Mouse (Mus musculus): ENCODE measurements around the gene Nkx2-3. TPM values are rescaled to one million over a fixed set of nuclear protein-coding genes. Genes with fewer than 3 reads are reported as not detected.
A peak's percentile ranks its signal among the peaks of the same experiment; 100 is the strongest.

The Nkx2-3 gene
- polyA plus RNA-seq, 1 experiment = not detected

DNA sequence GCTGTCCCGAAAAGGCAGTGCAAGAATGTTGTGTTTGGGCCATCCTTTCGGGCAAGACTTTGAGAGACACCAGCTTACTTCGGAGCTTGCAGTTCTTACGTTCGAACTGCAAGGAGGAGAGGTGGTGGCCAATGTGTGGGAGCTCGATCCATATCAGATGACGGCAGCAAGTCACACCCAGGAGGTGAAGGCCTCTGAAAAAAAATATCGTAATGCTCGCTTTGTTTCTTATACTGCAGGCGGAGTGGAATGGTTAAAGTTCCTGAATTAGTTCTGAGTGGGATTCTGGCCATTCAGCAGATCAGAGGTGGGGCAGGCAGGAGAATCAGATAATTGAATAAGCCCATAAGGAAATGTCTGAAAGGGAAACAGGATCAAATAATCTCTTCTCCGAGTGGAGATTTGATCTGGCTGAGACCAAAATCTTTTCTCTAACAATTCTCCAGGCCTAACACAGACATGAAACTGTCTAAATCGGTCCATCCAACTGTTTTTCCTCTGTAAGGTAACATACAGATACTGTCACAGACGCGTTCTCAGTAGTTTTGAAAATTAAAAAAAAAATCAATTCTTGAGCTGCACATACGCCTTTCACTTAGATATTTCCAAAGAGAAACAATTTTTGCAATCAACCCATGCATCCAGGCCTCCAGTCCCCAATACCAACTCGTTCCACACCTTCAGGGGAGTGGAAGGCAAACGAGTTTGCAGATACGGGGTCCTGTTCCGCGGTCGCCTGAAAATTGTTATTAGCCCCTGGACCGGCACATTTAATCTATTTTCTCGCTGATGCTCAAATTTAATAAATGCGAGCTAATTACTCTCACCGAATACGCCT lies 1.4 kb downstream of the Nkx2-3 start:
- H3K27ac ChIP-seq (ENCODE audit: control insufficient read depth, insufficient read depth, low read length) = no peak overlapping the region
- H3K27me3 ChIP-seq (ENCODE audit: control insufficient read depth, insufficient read depth, low read length) = peaks cover 69% of the 10 kb centered on the region; the same call in 1 of the 2 replicates
- TF ChIP-seq POLR2A (IDR thresholded peaks at IDR 0.05; ENCODE audit: control insufficient read depth, extremely low read depth, insufficient read depth, low read length, poor library complexity) (no peak), CTCF (IDR thresholded peaks at IDR 0.05; ENCODE audit: borderline replicate concordance, control insufficient read depth, extremely low read depth, insufficient read depth, low read length, poor library complexity) (no peak)
- WGBS = 11% methylated on average over 26 of the region's 26 CpGs
- no peaks in the 10 kb centered on the region for H3K36me3 ChIP-seq (ENCODE audit: control insufficient read depth, insufficient read depth, low read length)
- peaks cover 12% of the 10 kb centered on the region; the same call in 1 of the 2 replicates for H3K4me1 ChIP-seq (replicated peaks; ENCODE audit: control insufficient read depth, insufficient read depth, low read length)
- no peak for DNase-seq
- H3K4me3 ChIP-seq (ENCODE audit: control insufficient read depth, insufficient read depth, low read length) = no peak overlapping the region

DNA sequence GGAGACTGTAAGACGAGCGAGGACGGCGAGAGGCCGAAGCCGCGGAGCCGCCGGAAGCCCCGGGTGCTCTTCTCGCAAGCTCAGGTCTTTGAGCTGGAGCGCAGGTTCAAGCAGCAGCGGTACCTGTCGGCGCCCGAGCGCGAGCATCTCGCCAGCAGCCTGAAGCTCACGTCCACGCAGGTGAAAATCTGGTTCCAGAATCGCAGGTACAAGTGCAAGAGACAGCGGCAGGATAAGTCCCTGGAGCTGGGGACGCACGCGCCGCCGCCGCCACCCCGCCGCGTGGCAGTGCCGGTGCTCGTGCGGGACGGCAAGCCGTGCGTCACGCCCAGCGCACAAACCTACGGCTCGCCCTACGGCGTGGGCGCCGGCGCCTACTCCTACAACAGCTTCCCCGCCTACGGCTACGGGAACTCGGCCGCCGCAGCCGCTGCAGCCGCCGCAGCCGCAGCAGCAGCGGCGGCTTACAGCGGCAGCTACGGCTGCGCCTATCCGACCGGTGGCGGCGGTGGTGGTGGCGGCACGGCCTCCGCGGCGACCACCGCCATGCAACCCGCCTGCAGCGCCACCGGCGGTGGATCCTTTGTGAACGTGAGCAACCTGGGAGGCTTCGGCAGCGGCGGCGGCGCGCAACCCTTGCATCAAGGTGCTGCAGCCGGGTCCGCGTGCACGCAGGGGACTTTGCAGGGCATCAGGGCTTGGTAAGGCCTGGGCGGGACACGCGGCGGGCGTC lies 2.4 kb downstream of the Nkx2-3 start:
- no peaks in the 10 kb centered on the region for H3K36me3 ChIP-seq (ENCODE audit: control insufficient read depth, insufficient read depth, low read length)
- peaks cover 69% of the 10 kb centered on the region; the same call in 1 of the 2 replicates for H3K27me3 ChIP-seq (ENCODE audit: control insufficient read depth, insufficient read depth, low read length)
- H3K27ac ChIP-seq (ENCODE audit: control insufficient read depth, insufficient read depth, low read length) = no peak overlapping the region
- H3K4me3 ChIP-seq (ENCODE audit: control insufficient read depth, insufficient read depth, low read length) = 0 out of 2 replicates have a peak overlapping the region, but pooled peaks have one; percentile 9
- H3K4me1 ChIP-seq (replicated peaks; ENCODE audit: control insufficient read depth, insufficient read depth, low read length) = peaks cover 12% of the 10 kb centered on the region; the same call in 1 of the 2 replicates
- peak; percentile 15 for DNase-seq
- TF ChIP-seq POLR2A (IDR thresholded peaks at IDR 0.05; ENCODE audit: control insufficient read depth, extremely low read depth, insufficient read depth, low read length, poor library complexity) (no peak), CTCF (IDR thresholded peaks at IDR 0.05; ENCODE audit: borderline replicate concordance, control insufficient read depth, extremely low read depth, insufficient read depth, low read length, poor library complexity) (no peak)
- WGBS = 1% methylated on average over 92 of the region's 92 CpGs

DNA sequence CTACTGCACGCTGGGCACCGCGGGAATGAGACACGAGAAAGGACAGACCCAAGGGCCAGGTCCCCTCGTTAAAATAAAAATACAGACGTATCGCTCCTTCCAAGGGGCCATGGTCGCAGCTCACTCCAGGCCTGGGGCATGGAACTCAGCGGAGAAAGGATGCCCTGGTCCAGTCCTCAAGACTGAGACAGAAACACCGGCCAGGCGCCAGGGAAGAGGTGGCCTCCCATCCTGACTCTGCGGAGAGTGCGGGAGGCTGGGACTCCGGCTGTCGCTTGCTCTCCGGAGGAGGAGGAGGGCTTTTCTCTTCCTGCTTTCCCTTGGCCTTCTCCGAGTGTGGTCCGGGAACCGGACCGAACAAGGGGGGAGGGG lies 2.9 kb downstream of the Nkx2-3 start:
- Histone ChIP-seq H3K36me3 (ENCODE audit: control insufficient read depth, insufficient read depth, low read length) (no peaks in the 10 kb centered on the region), H3K27ac (ENCODE audit: control insufficient read depth, insufficient read depth, low read length) (no peak overlapping the region), H3K27me3 (ENCODE audit: control insufficient read depth, insufficient read depth, low read length) (peaks cover 65% of the 10 kb centered on the region; the same call in 1 of the 2 replicates), H3K4me3 (ENCODE audit: control insufficient read depth, insufficient read depth, low read length) (no peak overlapping the region), H3K4me1 (replicated peaks; ENCODE audit: control insufficient read depth, insufficient read depth, low read length) (peaks cover 12% of the 10 kb centered on the region; the same call in 1 of the 2 replicates)
- WGBS = 6% methylated on average over 20 of the region's 20 CpGs
- TF ChIP-seq CTCF (IDR thresholded peaks at IDR 0.05; ENCODE audit: borderline replicate concordance, control insufficient read depth, extremely low read depth, insufficient read depth, low read length, poor library complexity) (no peak), POLR2A (IDR thresholded peaks at IDR 0.05; ENCODE audit: control insufficient read depth, extremely low read depth, insufficient read depth, low read length, poor library complexity) (no peak)
- DNase-seq = no peak

DNA sequence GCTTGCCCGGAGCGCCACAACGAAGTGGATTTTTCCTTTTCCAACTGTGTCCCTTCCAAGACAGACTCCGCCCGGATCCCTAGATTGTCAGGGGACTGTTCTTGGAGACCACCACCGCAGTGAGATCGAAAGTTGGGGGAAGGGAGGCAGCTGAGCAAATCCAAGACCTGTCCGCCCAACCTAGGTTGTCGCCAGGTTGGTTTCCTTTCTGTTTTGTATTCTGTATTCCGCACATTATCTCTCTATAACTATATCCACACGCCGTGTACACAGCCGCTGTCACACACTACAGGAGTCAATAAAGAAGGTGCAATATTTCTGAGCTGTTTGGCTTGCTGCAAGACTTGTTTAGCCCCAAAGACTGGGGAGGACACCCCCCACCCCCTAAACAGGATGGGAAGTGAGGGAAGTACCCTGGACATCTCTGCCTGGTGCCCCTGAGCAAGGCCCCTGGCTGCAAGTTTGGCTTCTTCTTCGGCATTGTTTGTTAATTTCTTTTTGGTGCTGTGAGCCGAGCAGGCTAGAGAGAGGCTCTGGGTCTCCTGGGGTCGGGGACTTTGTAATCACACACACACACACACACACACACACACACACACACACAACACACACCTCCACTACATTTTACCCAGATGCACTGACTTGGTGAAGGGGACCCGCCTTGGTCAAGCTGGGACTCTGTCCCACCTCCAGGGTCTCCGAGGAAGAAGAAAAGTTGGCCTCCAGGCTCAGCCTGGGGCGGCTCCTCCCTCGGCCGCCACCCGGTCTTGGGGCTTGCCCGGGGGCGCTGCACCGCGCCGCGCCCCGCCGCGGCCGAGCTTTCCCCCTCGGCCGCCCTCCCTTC lies 3.7 kb downstream of the Nkx2-3 start:
- Histone ChIP-seq H3K4me1 (replicated peaks; ENCODE audit: control insufficient read depth, insufficient read depth, low read length) (peaks cover 8% of the 10 kb centered on the region; the same call in 1 of the 2 replicates), H3K36me3 (ENCODE audit: control insufficient read depth, insufficient read depth, low read length) (no peaks in the 10 kb centered on the region), H3K4me3 (ENCODE audit: control insufficient read depth, insufficient read depth, low read length) (no peak overlapping the region), H3K27ac (ENCODE audit: control insufficient read depth, insufficient read depth, low read length) (no peak overlapping the region), H3K27me3 (ENCODE audit: control insufficient read depth, insufficient read depth, low read length) (peaks cover 61% of the 10 kb centered on the region; the same call in 1 of the 2 replicates)
- no peak for TF ChIP-seq CTCF (IDR thresholded peaks at IDR 0.05; ENCODE audit: borderline replicate concordance, control insufficient read depth, extremely low read depth, insufficient read depth, low read length, poor library complexity)
- no peak for TF ChIP-seq POLR2A (IDR thresholded peaks at IDR 0.05; ENCODE audit: control insufficient read depth, extremely low read depth, insufficient read depth, low read length, poor library complexity)
- DNase-seq = no peak
- WGBS = 8% methylated on average over 34 of the region's 34 CpGs

DNA sequence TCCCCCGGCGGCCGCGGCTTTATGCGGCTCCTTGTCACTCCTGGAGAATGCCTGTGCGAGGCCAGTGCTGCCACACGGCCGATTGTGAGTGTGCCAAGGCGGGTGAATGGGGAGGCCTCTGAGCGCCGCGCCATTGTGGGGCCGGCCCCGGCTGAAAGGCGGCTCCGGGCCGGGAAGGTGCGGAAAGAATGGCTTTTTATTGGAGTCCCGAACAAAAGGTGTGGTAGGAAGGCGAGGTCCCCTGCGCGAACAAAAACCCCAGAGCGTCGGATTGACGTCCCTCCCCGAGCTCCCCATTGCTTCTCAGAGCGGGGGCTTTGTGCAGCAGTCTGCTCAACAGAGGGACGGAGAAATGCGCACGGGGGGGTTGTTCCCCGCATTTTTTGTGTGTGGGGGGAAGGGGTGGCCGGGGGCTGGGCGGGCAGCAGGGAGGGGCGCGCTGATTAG lies 4.3 kb downstream of the Nkx2-3 start:
- no peak overlapping the region for H3K4me3 ChIP-seq (ENCODE audit: control insufficient read depth, insufficient read depth, low read length)
- H3K27me3 ChIP-seq (ENCODE audit: control insufficient read depth, insufficient read depth, low read length) = peaks cover 56% of the 10 kb centered on the region; the same call in 1 of the 2 replicates
- no peaks in the 10 kb centered on the region for H3K36me3 ChIP-seq (ENCODE audit: control insufficient read depth, insufficient read depth, low read length)
- H3K27ac ChIP-seq (ENCODE audit: control insufficient read depth, insufficient read depth, low read length) = no peak overlapping the region
- peaks cover 8% of the 10 kb centered on the region; the same call in 1 of the 2 replicates for H3K4me1 ChIP-seq (replicated peaks; ENCODE audit: control insufficient read depth, insufficient read depth, low read length)
- TF ChIP-seq CTCF (IDR thresholded peaks at IDR 0.05; ENCODE audit: borderline replicate concordance, control insufficient read depth, extremely low read depth, insufficient read depth, low read length, poor library complexity) (no peak), POLR2A (IDR thresholded peaks at IDR 0.05; ENCODE audit: control insufficient read depth, extremely low read depth, insufficient read depth, low read length, poor library complexity) (no peak)
- WGBS = 4% methylated on average over 35 of the region's 35 CpGs
- DNase-seq = no peak

Measured in thymus, adult 2 months (tissue).